ENCODE assay signal across 24 mouse cellular contexts in genomic region chr1:163843899-163844298, GRCm38 (mm10).
DNase-seq lines count a peak whose midpoint lies in the region; ATAC-seq and TF ChIP-seq lines count a peak whose summit lies in the region.
"Had no signal": no experiment of that assay in that cellular context is flagged by ENCODE, and none has a peak within 500 bp of the region (broad histone marks: within the 10 kb centered on the region; RNA-seq: fewer than 3 reads in every experiment).

No protein-coding gene starts in this region.

- no peak overlapping the region for H3K4me2 ChIP-seq in embryonic facial prominence, embryonic 11.5 days (ENCODE audit: low read depth, low read length)
- no peak overlapping the region for H3K4me2 ChIP-seq in limb, embryonic 11.5 days (ENCODE audit: low read depth, severe bottlenecking)
- H3K4me2 ChIP-seq in kidney, embryonic 14.5 days (replicated peaks; ENCODE audit: low read depth, low read length), result no peak overlapping the region
- H3K4me2 ChIP-seq: embryonic facial prominence, embryonic 13.5 days; forebrain, embryonic 12.5 days; heart, embryonic 11.5 days; heart, embryonic 15.5 days; hindbrain, embryonic 14.5 days had no signal

- DNase-seq in layer of hippocampus, adult 2 months (ENCODE audit: low spot score in 2 of 2), result peak in 1 of 2 experiments; percentile 8
- DNase-seq in layer of hippocampus, adult 8-10 months (ENCODE audit: low spot score in 2 of 2), result no peak
- DNase-seq in embryonic facial prominence, embryonic 11.5 days (ENCODE audit: low spot score), result peak; percentile 75
- DNase-seq in limb, embryonic 11.5 days (ENCODE audit: low spot score), result peak; percentile 56
- peak; percentile 30 for DNase-seq in mesoderm, embryonic 11.5 days (ENCODE audit: low read depth, low spot score)
- DNase-seq in thymus, postnatal 4 days, result no peak
- no peak for DNase-seq in kidney, adult 9 months
- DNase-seq: adrenal gland, adult 8-10 months; adrenal gland, postnatal 36 days; cerebellum, adult 11 months; cerebellum, adult 8-10 months; cerebellum, postnatal 14 days; gastrocnemius, postnatal 10 days; heart, adult 2 months had no signal

- no peak for TF ChIP-seq CTCF in layer of hippocampus, adult 2 months (conservative IDR thresholded peaks at IDR 0.05)

- H3K4me1 ChIP-seq in embryonic facial prominence, embryonic 11.5 days (ENCODE audit: control insufficient read depth, insufficient read depth, low read length), result no peaks in the 10 kb centered on the region
- peaks cover 13% of the 10 kb centered on the region; the same call in 1 of the 2 replicates for H3K4me1 ChIP-seq in limb, embryonic 11.5 days (ENCODE audit: control insufficient read depth, insufficient read depth, low read length)
- no peaks in the 10 kb centered on the region for H3K4me1 ChIP-seq in kidney, embryonic 14.5 days (ENCODE audit: control insufficient read depth, insufficient read depth, low read length)
- H3K4me1 ChIP-seq: forebrain, embryonic 12.5 days; heart, embryonic 15.5 days; hindbrain, embryonic 10.5 days had no signal

- no peak for ATAC-seq in embryonic facial prominence, embryonic 11.5 days (replicated peaks; ENCODE audit: insufficient number of reproducible peaks, low FRiP score, low TSS enrichment, low read depth)
- peak; percentile 78 for ATAC-seq in limb, embryonic 11.5 days (ENCODE audit: insufficient number of reproducible peaks, low FRiP score, low TSS enrichment, low read depth)
- ATAC-seq in kidney, embryonic 14.5 days (ENCODE audit: low FRiP score, low TSS enrichment), result no peak
- ATAC-seq: inflammation-experienced regulatory T-cells, adult 6 months; intestine, postnatal 0 days had no signal

- H3K4me3 ChIP-seq in layer of hippocampus, adult 2 months, result no peak overlapping the region
- no peak overlapping the region for H3K4me3 ChIP-seq in embryonic facial prominence, embryonic 11.5 days (ENCODE audit: low read depth, low read length)
- no peak overlapping the region for H3K4me3 ChIP-seq in limb, embryonic 11.5 days (ENCODE audit: low read depth, low read length)
- no peak overlapping the region for H3K4me3 ChIP-seq in kidney, embryonic 14.5 days (ENCODE audit: low read length)
- H3K4me3 ChIP-seq: embryonic facial prominence, embryonic 13.5 days; forebrain, embryonic 12.5 days; heart, adult 2 months; heart, embryonic 15.5 days; hindbrain, embryonic 10.5 days had no signal

- no peak overlapping the region for H3K9ac ChIP-seq in embryonic facial prominence, embryonic 11.5 days (replicated peaks; ENCODE audit: low read length)
- H3K9ac ChIP-seq in limb, embryonic 11.5 days (ENCODE audit: low read length), result no peak overlapping the region
- no peak overlapping the region for H3K9ac ChIP-seq in kidney, embryonic 14.5 days (ENCODE audit: low read depth, low read length)
- H3K9ac ChIP-seq: embryonic facial prominence, embryonic 13.5 days; forebrain, embryonic 12.5 days; heart, embryonic 15.5 days; hindbrain, embryonic 14.5 days had no signal

- H3K27ac ChIP-seq in layer of hippocampus, adult 2 months, result 0 out of 2 replicates have a peak overlapping the region, but pooled peaks have one; percentile 36
- H3K27ac ChIP-seq in embryonic facial prominence, embryonic 11.5 days (replicated peaks; ENCODE audit: low read depth, low read length), result no peak overlapping the region
- no peak overlapping the region; the same call in 1 of the 2 replicates for H3K27ac ChIP-seq in limb, embryonic 11.5 days (replicated peaks; ENCODE audit: low read depth, low read length)
- no peak overlapping the region for H3K27ac ChIP-seq in kidney, embryonic 14.5 days (ENCODE audit: low read depth, low read length)
- H3K27ac ChIP-seq: embryonic facial prominence, embryonic 13.5 days; forebrain, embryonic 12.5 days; heart, adult 2 months; heart, embryonic 15.5 days; hindbrain, embryonic 10.5 days; hindbrain, embryonic 14.5 days had no signal

- no peaks in the 10 kb centered on the region for H3K27me3 ChIP-seq in embryonic facial prominence, embryonic 11.5 days (ENCODE audit: control insufficient read depth, insufficient read depth, low read length)
- H3K27me3 ChIP-seq in limb, embryonic 11.5 days (ENCODE audit: control insufficient read depth, insufficient read depth, low read length), result no peaks in the 10 kb centered on the region
- no peaks in the 10 kb centered on the region for H3K27me3 ChIP-seq in kidney, embryonic 14.5 days (ENCODE audit: control insufficient read depth, insufficient read depth, low read length)
- H3K27me3 ChIP-seq: CH12.LX; embryonic facial prominence, embryonic 13.5 days; forebrain, embryonic 12.5 days; heart, embryonic 15.5 days had no signal

- no peaks in the 10 kb centered on the region for H3K9me3 ChIP-seq in embryonic facial prominence, embryonic 11.5 days (replicated peaks; ENCODE audit: control insufficient read depth, low read length)
- no peaks in the 10 kb centered on the region for H3K9me3 ChIP-seq in limb, embryonic 11.5 days (ENCODE audit: control insufficient read depth, low read length)
- no peaks in the 10 kb centered on the region for H3K9me3 ChIP-seq in kidney, embryonic 14.5 days (ENCODE audit: control insufficient read depth, low read length)
- H3K9me3 ChIP-seq: embryonic facial prominence, embryonic 13.5 days; forebrain, embryonic 12.5 days; heart, embryonic 15.5 days; hindbrain, embryonic 10.5 days had no signal

- H3K36me3 ChIP-seq in embryonic facial prominence, embryonic 11.5 days (replicated peaks; ENCODE audit: control insufficient read depth, insufficient read depth, low read depth, low read length), result no peaks in the 10 kb centered on the region
- no peaks in the 10 kb centered on the region; the same call in 1 of the 2 replicates for H3K36me3 ChIP-seq in limb, embryonic 11.5 days (ENCODE audit: control insufficient read depth, insufficient read depth, low read length)
- peaks cover 5% of the 10 kb centered on the region; the same call in 1 of the 2 replicates for H3K36me3 ChIP-seq in kidney, embryonic 14.5 days (ENCODE audit: control insufficient read depth, insufficient read depth, low read length)
- H3K36me3 ChIP-seq: heart, embryonic 15.5 days had no signal

Comparison
In these comparisons a context has a peak if more than half of its experiments do, and no peak if none do; other contexts are left out.
1. DNase-seq: peak in embryonic facial prominence, embryonic 11.5 days (single experiment), limb, embryonic 11.5 days (single experiment) and mesoderm, embryonic 11.5 days (single experiment); none in layer of hippocampus, adult 8-10 months (0 of 2), thymus, postnatal 4 days (single experiment) and kidney, adult 9 months (single experiment).